Mouse (Mus musculus): ENCODE measurements around the gene Smad6.
A peak's percentile ranks its signal among the peaks of the same experiment; 100 is the strongest.

Smad6 gene

GRCm38 (mm10) chr9:63959129-63959932 is 62.5 kb downstream of the Smad6 start:
- DNase-seq (ENCODE audit: low spot score in 2 of 2), result peak; percentile 44 to 61

- peak in 1 of 2 experiments; percentile 57 for DNase-seq (ENCODE audit: low spot score in 2 of 2)
These were observed 63.4 kb downstream of the Smad6 start for GRCm38 (mm10) chr9:63958337-63959030.

- DNase-seq (ENCODE audit: low spot score in 2 of 2), result no peak
These were observed 64.1 kb downstream of the Smad6 start for GRCm38 (mm10) chr9:63957647-63958185.

- peak; percentile 64 to 82 for DNase-seq (ENCODE audit: low spot score in 2 of 2)
These were observed 65.8 kb downstream of the Smad6 start for GRCm38 (mm10) chr9:63956052-63956451.

GRCm38 (mm10) chr9:63953691-63954090 is 68.2 kb downstream of the Smad6 start:
- peak; percentile 39 to 45 for DNase-seq (ENCODE audit: low spot score in 2 of 2)

- DNase-seq (ENCODE audit: low spot score in 2 of 2), result no peak
These were observed 69.3 kb downstream of the Smad6 start for GRCm38 (mm10) chr9:63952591-63952990.

GRCm38 (mm10) chr9:63950357-63950756 is 71.5 kb downstream of the Smad6 start:
- no peak for DNase-seq (ENCODE audit: low spot score in 2 of 2)

- DNase-seq (ENCODE audit: low spot score in 2 of 2), result no peak
These were observed 72.5 kb downstream of the Smad6 start for GRCm38 (mm10) chr9:63949393-63949792.

- DNase-seq (ENCODE audit: low spot score in 2 of 2), result no peak
These were observed 79.3 kb downstream of the Smad6 start for GRCm38 (mm10) chr9:63942608-63942982.

- DNase-seq (ENCODE audit: low spot score in 2 of 2), result no peak
These were observed 79.9 kb downstream of the Smad6 start for GRCm38 (mm10) chr9:63941747-63942607.

- DNase-seq (ENCODE audit: low spot score in 2 of 2), result no peak
These were observed 85.6 kb downstream of the Smad6 start for GRCm38 (mm10) chr9:63936256-63936655.

GRCm38 (mm10) chr9:63933068-63933467 is 88.8 kb downstream of the Smad6 start:
- no peak for DNase-seq (ENCODE audit: low spot score in 2 of 2)

GRCm38 (mm10) chr9:63927340-63928049 is 94.4 kb downstream of the Smad6 start:
- DNase-seq (ENCODE audit: low spot score in 2 of 2), result no peak

- DNase-seq (ENCODE audit: low spot score in 2 of 2), result no peak
These were observed 95.5 kb downstream of the Smad6 start for GRCm38 (mm10) chr9:63926377-63926776.

GRCm38 (mm10) chr9:63923190-63923717 is 98.6 kb downstream of the Smad6 start:
- no peak for DNase-seq (ENCODE audit: low spot score in 2 of 2)

GRCm38 (mm10) chr9:63919708-63920107 is 102.2 kb downstream of the Smad6 start:
- no peak for DNase-seq (ENCODE audit: low spot score in 2 of 2)

GRCm38 (mm10) chr9:63919001-63919555 is 102.8 kb downstream of the Smad6 start:
- peak in 1 of 2 experiments; percentile 41 for DNase-seq (ENCODE audit: low spot score in 2 of 2)

- DNase-seq (ENCODE audit: low spot score in 2 of 2), result peak; percentile 62 to 81
These were observed 103.6 kb downstream of the Smad6 start for GRCm38 (mm10) chr9:63918245-63918644.

- DNase-seq (ENCODE audit: low spot score in 2 of 2), result no peak
These were observed 105.4 kb downstream of the Smad6 start for GRCm38 (mm10) chr9:63916441-63916840.

GRCm38 (mm10) chr9:63915976-63916375 is 105.9 kb downstream of the Smad6 start:
- DNase-seq (ENCODE audit: low spot score in 2 of 2), result peak in 1 of 2 experiments; percentile 50

GRCm38 (mm10) chr9:63914944-63915343 is 106.9 kb downstream of the Smad6 start:
- no peak for DNase-seq (ENCODE audit: low spot score in 2 of 2)
